Mouse (Mus musculus) layer of hippocampus, adult 9-10 months (tissue): ENCODE measurements around the gene Itfg2.

Experiments used
- DNase-seq: peaks from one replicate; pipeline ENCODE4 v3.0.0; 2022; ENCODE audit warnings: low spot score

Itfg2 gene

DNA sequence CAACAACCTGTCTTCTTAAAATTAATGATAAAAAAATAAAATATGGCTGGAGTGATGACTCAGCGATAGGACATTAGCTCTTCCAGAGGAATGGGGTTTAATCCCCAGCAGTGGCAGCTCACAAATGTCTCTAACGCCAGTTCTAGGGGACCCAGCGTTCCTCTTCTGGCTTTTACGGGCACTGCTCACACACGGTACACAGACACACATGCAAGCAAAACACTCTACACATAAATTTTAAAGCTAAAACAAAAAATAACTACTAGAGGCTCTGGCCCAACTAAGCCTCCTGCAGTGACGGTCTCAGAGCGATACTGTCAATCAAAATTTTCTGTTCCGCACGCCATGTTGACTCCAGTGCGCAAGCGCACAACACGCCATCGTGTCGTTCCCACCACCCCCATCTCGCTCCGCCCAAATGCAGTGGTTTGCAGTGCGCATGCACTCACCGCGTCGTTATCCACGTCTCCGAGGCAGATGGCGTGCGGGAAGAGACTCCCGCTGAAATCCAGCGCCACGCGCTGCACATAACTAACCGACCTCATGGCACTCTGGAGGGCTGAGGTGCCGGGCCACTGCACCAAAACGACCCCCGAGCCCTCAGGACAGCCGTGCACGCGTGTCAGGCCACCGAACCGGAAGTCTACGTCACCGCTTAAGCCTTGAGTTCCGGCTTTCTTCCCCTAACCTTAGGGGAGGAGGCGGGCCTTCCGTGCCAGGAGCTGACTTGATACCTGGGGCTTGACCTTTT, at the start of gene Itfg2:
TSS of gene Itfg2 (minus strand) at position 663 of the 751 bp plus-strand sequence.
- peak; percentile 90 for DNase-seq

GRCm38 (mm10) chr6:128474112-128474511, 49.4 kb upstream of the Itfg2 start:
- DNase-seq, result no peak

GRCm38 (mm10) chr6:128469451-128469850, 44.7 kb upstream of the Itfg2 start:
- no peak for DNase-seq

GRCm38 (mm10) chr6:128467298-128467697, 42.6 kb upstream of the Itfg2 start:
- DNase-seq, result no peak

DNA sequence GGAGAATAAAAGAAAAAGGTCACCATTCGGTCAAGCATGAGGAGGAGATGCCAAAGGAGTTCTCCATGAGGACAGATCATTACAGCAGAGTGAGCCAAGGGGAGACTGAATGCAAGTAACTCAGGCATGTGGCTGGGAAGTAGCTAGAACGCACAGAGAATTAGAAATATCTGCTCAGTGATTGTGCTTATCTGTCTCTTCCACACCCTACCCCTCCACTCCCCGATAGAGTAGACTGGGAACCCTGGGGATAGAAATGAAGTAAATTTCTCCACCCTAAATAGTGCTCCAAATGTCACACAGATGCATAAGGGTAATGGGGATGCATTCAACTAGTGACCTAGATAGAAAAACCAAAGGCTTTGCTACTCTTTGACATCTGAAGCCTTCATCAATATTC, 41.8 kb upstream of the Itfg2 start:
- DNase-seq, result no peak

DNA sequence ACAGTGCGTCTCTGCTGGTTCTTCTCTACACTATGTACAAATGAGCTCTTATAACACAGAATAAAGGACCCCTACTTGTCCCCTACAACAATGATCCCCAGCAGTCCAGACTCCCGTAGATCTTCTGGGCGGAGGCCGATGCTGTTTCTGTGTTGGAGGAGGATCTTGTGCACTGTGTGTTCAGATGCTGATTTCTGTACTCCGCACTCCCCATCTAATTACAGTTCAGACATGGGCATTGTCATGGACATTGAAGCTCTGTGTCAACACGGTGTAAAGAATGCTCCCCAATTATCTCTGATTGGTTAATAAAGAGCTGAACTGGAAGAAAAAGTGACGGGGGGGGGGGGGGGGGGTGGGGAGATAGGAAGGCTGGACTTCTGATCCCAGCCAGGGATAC, 41.3 kb upstream of the Itfg2 start:
- DNase-seq, result no peak

GRCm38 (mm10) chr6:128464996-128465395, 40.3 kb upstream of the Itfg2 start:
- DNase-seq, result no peak

DNA sequence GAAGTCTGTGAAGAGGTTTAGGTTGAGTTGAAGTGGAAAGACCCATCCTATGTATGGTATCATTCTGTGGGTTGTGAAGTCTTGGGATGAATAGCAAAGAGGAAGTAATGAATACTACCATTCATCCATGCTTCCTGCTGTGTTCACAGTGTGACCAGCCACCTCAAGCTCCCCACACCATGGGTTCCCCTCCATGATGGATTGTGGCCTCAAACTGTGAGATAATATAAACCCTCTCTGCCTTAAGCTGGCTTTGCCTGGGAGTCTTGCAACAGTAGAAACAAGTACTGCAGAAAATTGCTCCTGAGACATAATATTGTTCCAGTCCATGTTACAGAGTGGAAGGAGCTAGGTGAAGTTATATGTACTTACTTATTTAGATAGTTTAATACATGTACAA, 36.9 kb upstream of the Itfg2 start:
- no peak for DNase-seq

- DNase-seq, result no peak
Measured at GRCm38 (mm10) chr6:128460729-128461503, 36.2 kb upstream of the Itfg2 start.

GRCm38 (mm10) chr6:128460321-128460720, 35.6 kb upstream of the Itfg2 start:
- DNase-seq, result no peak

DNA sequence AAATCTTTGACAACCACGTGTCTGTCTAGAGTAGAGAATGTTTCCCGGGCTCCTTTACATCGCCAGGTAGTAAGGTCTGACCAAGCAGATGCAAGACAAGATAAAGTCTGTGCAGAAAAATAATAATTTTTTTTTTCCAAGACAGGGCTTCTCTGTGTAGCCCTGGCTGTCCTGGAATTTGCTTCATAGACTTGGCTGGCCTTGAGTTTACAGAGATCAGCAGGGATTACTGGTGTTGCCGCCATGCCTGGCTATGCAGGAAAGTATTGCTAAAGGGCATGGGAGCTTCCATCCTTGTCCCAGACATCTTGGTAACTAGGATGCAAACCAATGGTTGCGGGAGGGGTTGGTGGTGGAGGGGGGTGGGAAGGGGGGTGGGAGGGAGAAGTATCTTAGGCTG, 32.5 kb upstream of the Itfg2 start:
- no peak for DNase-seq

GRCm38 (mm10) chr6:128455835-128456605, 31.3 kb upstream of the Itfg2 start:
- DNase-seq, result no peak

DNA sequence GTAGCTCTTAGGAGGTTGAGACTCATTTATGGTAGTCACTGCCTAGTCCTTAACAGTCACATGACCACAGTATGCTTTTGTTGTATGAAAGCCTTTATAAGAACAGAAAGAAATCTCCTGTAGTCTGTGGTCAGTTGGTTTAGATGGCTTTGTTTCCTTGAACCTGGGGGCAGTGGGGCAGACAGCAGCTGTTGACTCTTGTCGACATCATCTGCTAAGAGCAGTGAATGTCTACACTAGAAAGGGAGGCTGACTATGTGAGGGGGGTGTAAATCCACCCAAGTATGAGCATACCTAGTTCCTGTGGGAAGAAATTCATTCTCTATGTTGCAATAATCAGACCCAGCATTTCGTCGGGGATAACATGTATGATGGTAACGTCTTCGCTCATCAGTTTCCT, 22.3 kb upstream of the Itfg2 start:
- DNase-seq, result no peak

- DNase-seq, result no peak
Measured at GRCm38 (mm10) chr6:128445761-128446535, 21.2 kb upstream of the Itfg2 start.

DNA sequence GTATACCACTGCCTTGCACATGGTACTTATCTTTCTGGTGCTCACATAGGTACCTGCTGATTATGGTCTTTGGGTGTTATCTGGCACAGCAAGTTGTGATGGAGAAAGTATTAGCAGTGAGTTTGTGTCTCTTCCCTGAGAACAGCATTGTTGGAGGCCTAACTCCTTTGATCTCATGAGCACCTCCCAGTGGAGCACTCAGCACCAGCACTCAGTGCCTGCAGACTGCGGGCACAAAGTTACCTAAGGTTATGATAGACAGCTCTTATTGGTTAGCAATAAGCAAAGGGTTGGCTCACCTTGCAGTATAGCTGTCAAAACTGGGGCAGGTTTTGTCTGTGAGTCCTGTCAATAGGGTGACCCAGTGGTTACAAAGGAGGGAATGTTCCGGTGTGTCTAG, 15.5 kb upstream of the Itfg2 start:
- DNase-seq, result no peak

DNA sequence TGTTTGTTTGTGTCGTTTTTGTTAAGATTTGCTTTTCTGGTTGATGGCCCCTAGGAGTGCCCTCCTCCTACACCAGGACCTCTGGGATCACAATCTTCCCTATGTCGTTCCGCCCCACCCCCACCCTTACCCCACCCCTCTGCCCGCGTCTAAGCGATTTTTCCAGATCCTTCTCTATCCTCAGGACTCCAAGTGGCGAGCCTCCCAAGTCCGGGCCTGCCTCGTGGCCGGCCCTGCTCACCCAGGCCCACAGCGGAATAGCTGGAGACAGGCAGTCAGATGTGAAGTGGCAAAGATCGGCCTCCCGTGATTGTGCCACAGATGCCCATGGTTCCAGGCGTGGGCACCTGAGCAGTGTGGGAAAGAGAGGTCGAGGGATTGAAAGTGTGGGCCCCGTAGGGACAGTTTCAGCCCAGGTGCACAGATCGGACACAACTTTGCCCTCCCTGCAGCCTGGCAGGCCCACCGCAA, 14.2 kb upstream of the Itfg2 start:
- no peak for DNase-seq

DNA sequence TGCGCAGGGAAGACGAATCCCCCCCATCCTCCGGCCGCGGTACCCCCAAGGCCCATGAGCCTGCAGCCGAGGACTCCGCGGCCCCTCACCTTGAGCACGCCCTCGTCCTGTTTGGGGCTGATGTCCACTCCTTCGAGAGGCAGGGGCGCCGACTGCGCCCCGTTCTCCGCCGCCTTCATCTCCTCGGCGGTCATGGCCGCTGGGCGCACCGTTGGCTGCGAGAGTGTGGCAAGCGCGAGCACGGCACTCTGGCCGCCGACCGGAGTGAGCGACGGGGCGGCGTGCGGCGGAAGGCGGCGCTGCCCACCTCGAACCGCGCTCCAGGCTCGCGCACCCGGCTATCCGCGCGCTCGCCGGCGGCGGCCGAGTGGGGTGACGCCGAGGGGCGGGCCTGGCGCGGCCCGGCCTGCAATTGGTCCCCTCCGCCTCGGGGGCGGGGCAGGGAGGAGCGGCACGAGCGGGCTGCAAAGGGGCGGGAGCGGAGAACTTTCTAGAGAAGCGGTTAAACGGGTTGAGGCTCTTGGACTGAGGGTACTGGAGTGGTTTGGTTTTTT, 13.7 kb upstream of the Itfg2 start, which contains the start of gene Fkbp4:
TSS of gene Fkbp4 (minus strand) at position 361 of the 554 bp plus-strand sequence.
- DNase-seq, result no peak

DNA sequence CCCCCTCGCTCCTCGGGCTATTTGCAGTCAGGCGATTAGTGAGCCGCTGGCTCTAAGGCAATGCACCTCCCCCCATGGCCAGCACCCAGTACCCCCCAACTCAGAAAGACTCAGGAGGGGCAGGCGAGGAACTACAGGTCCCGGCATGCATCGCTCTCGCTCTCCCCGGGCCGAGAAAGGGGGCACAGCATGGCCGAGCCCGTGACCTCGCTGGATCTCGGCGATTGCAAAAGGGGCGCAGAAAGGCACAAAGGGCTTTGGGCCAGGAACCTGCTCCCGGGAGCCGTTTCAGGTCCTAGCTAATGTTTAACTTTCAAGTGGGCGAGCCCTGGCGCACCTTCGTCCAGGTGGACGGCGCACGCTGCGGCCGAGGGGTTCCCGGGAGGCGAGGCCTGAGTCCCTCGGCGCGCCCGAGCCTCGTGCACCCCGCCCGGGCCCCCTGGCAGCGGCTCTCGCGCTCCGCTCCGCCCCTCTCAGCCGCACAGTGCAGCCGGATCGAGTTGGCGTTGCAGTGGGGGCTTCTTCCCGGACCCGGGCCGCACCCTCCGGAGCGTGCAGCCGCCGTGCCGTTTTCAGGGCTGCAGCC, 13.1 kb upstream of the Itfg2 start:
- DNase-seq, result no peak

GRCm38 (mm10) chr6:128437288-128437687, 12.6 kb upstream of the Itfg2 start:
- no peak for DNase-seq

DNA sequence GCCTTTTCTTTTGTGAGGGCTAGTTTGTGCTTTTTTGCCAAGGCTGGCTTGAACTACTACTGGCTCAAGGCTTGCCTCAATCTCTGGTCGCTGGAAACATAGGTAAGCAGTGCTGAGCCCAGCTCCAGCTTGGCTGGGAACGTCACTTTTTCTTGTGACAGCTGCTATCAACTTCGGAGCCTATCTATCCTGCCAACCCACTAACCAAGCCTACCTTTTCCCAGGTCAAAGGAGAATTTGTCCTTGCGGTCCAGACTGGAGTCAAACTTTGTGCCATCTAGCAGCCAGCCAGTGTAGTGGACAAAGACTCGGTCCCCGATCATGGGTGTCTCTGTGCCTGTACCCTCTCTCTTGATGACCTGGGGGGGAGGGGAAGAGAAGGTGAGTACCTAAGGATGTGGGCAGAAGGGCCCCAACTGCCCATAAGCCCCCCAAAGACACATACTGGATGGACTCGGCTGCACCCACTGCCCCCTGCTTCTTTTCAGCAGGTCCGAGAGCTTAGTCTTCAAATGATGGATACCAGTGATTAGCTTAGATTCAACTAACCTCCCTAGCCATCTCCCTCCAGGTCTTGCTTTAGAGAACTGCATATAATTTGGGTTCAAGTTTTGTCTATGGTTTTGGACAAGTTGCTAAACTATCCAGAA, 11.8 kb upstream of the Itfg2 start:
- DNase-seq, result no peak
